Mouse (Mus musculus): ENCODE data around the gene Alkbh1.

DNA sequence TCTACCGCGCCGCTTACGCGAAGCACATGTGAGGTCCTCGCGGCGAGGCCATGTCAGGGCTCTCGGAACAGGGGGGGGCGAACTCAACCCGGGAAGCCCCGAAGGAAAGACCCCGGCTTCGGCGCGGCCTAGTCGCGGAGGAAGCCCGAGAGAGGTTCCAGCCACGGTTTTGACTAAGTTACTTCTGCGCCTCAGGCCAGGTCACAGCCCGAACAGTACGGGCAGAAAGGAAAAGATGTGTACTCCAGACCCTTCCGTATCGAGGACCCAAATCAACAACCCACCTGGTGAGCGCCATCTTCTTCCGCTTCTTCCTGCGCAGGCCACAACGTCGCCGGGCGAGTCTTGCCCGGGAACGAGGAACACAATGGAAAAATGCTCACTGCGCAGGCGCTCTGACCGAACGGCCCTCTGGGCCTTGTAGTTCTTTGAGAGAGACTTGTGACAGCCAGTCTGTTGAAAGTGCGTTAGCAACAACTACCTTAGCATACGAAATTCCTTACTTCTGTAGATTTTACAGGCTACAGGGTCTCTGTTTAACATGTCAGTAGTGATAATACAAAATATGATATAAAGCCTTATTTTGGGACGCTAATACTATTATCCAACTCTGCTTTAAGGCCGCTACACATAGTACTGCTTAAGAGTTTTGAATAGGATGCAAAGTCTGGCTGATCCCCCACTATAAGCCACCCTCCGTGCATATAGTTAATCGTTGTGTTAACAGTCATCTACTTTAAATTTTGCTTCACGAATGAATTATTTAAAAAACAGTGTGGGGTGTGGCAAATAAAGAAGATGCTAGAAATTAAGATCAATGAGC, 28.4 kb upstream of the Alkbh1 start, which contains the start of gene Snw1:
- TF ChIP-seq CTCF (IDR thresholded peaks at IDR 0.05; ENCODE audit: insufficient read depth, low read depth, low read length) (no peak), POLR2A (IDR thresholded peaks at IDR 0.05; ENCODE audit: insufficient read depth, low read depth, low read length) (peak; percentile 61)

All from olfactory bulb, adult 2 months (tissue).